Mouse (Mus musculus) kidney, adult 2 months (tissue): ENCODE measurements around the gene Olfr548-ps1.

Experiments used
- CTCF ChIP-seq: fragments of 200-500 bp; conservative IDR thresholded peaks from 2 replicates; pipeline ENCODE4 v1.5.1; 2011; ENCODE audit warnings: low read depth, mild to moderate bottlenecking, control low read depth, low read length, moderate library complexity, mixed read lengths; ENCODE audit not compliant: insufficient read depth, insufficient read length
- POLR2A ChIP-seq: fragments of 200-500 bp; IDR thresholded peaks from one replicate; pipeline ENCODE4 v1.6.1; 2011; ENCODE audit warnings: low read depth, low read length, control low read depth

GRCm38 (mm10) chr7:102591786-102592185, 51.1 kb downstream of the Olfr548-ps1 start, which contains the start of gene Olfr551:
- TF ChIP-seq CTCF (no peak), POLR2A (no peak)
